Mouse (Mus musculus) limb, embryonic 12.5 days (tissue): ENCODE measurements around the gene Eppin. TPM values are rescaled to one million over a fixed set of nuclear protein-coding genes. Genes with fewer than 3 reads are reported as not detected.

Experiments
- ATAC-seq: fragments of 200-750 bp; cut with Nextera tagmentation; 2 replicates; pipeline ENCODE4 v1.8.0; 2017; ENCODE audit warnings: low read depth, moderate TSS enrichment; ENCODE audit not compliant: insufficient number of reproducible peaks, insufficient read depth, low FRiP score, low TSS enrichment
- H3K27ac ChIP-seq: fragments of 300-500 bp; sonication (generic); 2 replicates; pipeline ENCODE4 v1.5.1; 2016; ENCODE audit warnings: mild to moderate bottlenecking, moderate library complexity
- H3K27me3 ChIP-seq: fragments of 300-500 bp; sonication (generic); 2 replicates; pipeline ENCODE4 v1.6.1; 2016; ENCODE audit warnings: mild to moderate bottlenecking, moderate library complexity
- H3K36me3 ChIP-seq: fragments of 300-500 bp; sonication (generic); 2 replicates; pipeline ENCODE4 v1.6.1; 2016; ENCODE audit warnings: mild to moderate bottlenecking, moderate library complexity
- H3K4me1 ChIP-seq: fragments of 300-500 bp; sonication (generic); replicated peaks from 2 replicates; pipeline ENCODE4 v1.6.1; 2016
- H3K4me2 ChIP-seq: fragments of 300-500 bp; sonication (generic); 2 replicates; pipeline ENCODE4 v1.6.1; 2016; ENCODE audit warnings: mild to moderate bottlenecking, moderate library complexity
- H3K4me3 ChIP-seq: fragments of 300-500 bp; sonication (generic); replicated peaks from 2 replicates; pipeline ENCODE4 v1.5.1; 2016; ENCODE audit warnings: mild to moderate bottlenecking
- H3K9ac ChIP-seq: fragments of 300-500 bp; sonication (generic); replicated peaks from 2 replicates; pipeline ENCODE4 v1.6.1; 2016; ENCODE audit warnings: mild to moderate bottlenecking, moderate library complexity
- H3K9me3 ChIP-seq: fragments of 300-500 bp; sonication (generic); 2 replicates; pipeline ENCODE4 v1.6.1; 2016; ENCODE audit warnings: mild to moderate bottlenecking, moderate library complexity
- WGBS: fragments of 180-500 bp; shearing (Covaris S2); methylation state at CpG from one replicate; pipeline ENCODE4 v1.1.7; 2016; 5-methylcytosine and 5-hydroxymethylcytosine counted together
- polyA plus RNA-seq: library from polyadenylated mRNA; unstranded; fragments of >200 nt; fragmentation: Nextera tagmentation; extraction: Ambion mirVana; gene quantifications from 2 replicates; pipeline ENCODE4 v1.2.1, GENCODE M21; 2016

The Eppin gene
- polyA plus RNA-seq, 1 experiment from 2014 or later = not detected

DNA sequence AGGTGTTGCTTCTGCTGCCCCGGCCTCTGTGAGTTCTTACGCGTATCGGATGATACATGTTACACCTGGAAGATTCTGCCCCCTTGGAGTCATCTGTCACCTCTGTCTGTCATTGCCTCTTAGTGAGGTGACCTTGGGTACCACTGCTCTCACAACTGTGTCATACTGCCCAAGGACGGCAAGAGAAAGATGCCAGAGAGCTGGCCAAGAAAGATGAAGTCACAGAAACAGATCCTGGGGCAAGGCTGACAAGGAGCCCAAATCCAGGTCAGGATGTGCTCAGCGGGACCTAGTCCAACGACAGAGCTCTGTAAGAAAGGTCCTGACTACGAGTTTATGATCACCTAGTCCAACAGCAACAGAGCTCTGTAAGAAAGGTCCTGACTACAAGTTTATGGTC, 33.3 kb downstream of the Eppin start:
- Histone ChIP-seq H3K4me1 (peaks cover 23% of the 10 kb centered on the region), H3K27ac (no peak overlapping the region), H3K4me2 (no peak overlapping the region), H3K9ac (no peak overlapping the region), H3K9me3 (no peaks in the 10 kb centered on the region), H3K27me3 (peaks cover 15% of the 10 kb centered on the region; the same call in 1 of the 2 replicates), H3K36me3 (no peaks in the 10 kb centered on the region), H3K4me3 (no peak overlapping the region)
- WGBS = 89% methylated on average over 8 of the region's 8 CpGs
- ATAC-seq = no peak

- no peak overlapping the region for H3K4me2 ChIP-seq
- H3K27me3 ChIP-seq = 0 out of 2 replicates have a peak, but pooled peaks cover 15% of the 10 kb centered on the region
- H3K4me3 ChIP-seq = no peak overlapping the region
- peaks cover 19% of the 10 kb centered on the region for H3K4me1 ChIP-seq
- H3K27ac ChIP-seq = no peak overlapping the region
- no peaks in the 10 kb centered on the region for H3K36me3 ChIP-seq
- H3K9ac ChIP-seq = no peak overlapping the region
- 39% methylated on average over 16 of the region's 16 CpGs for WGBS
- H3K9me3 ChIP-seq = no peaks in the 10 kb centered on the region
- ATAC-seq = no peak
Observed at GRCm38 (mm10) chr2:164558991-164559645, 34.3 kb downstream of the Eppin start.

DNA sequence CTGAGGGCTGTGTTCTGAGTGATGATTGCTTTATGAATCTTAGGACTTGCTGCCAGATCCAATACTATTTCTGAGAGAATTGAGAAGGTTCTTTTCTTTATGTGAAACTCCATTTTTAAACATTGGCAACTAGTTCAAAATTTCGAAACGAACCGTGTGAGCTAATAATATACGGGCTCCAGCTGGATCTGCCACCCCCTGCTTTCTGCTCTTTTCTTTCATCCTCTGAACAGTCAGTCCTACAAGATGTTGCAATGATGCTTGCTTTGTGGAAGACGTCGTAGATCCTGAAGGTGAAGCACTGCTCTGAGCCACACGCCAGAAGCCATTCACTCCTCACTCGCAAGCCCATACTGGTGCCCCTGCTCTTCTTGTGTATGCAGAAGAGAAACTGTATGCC, 35.0 kb downstream of the Eppin start:
- WGBS = 87% methylated on average over 8 of the region's 8 CpGs
- Histone ChIP-seq H3K4me1 (peaks cover 14% of the 10 kb centered on the region), H3K9me3 (no peaks in the 10 kb centered on the region), H3K27ac (no peak overlapping the region), H3K36me3 (no peaks in the 10 kb centered on the region), H3K27me3 (0 out of 2 replicates have a peak, but pooled peaks cover 15% of the 10 kb centered on the region), H3K9ac (no peak overlapping the region), H3K4me2 (no peak overlapping the region), H3K4me3 (no peak overlapping the region)
- no peak for ATAC-seq

DNA sequence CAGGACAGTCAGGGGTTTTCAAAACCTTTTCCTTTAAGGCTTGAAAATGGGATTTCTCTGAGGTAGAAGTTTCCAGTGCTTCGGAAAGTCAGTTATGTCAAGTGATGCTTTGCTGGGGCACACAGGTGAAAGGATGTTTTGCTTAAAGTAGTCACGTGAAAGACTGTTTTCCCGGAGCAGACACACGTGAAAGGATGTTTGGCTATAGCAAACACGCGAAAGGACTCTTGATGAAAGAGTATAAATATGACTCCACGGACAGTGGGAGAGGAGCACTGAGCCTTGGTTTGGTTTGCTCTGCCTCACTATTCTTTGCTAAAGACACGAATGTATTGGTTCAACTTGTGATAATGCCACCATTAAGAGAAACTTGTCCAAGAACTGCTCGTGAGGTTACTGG, 41.9 kb downstream of the Eppin start:
- Histone ChIP-seq H3K9me3 (no peaks in the 10 kb centered on the region), H3K27ac (no peak overlapping the region), H3K4me2 (no peak overlapping the region), H3K36me3 (no peaks in the 10 kb centered on the region), H3K9ac (no peak overlapping the region), H3K4me1 (peaks cover 6% of the 10 kb centered on the region; the same call in 1 of the 2 replicates), H3K27me3 (peaks cover 12% of the 10 kb centered on the region), H3K4me3 (no peak overlapping the region)
- 90% methylated on average over 9 of the region's 9 CpGs for WGBS
- ATAC-seq = no peak

DNA sequence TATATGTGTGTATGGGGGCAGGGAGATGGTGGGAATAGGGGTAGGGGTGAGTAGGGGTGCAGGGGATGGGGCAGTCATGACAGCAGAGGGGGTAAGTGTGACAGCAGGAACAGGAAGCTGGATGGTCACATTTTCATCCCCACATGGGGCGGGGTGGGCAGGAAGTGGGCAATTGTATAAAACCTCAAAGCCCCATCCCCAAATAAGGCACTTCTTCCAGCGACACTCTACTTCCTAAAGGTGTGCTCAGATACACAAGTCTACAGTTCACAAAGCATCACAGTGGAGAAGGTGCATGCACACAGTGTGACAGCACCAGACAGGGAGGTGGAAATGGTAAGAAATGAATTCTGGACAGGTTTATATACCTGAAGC, 42.5 kb downstream of the Eppin start:
- Histone ChIP-seq H3K36me3 (no peaks in the 10 kb centered on the region), H3K4me3 (no peak overlapping the region), H3K9me3 (no peaks in the 10 kb centered on the region), H3K27ac (no peak overlapping the region), H3K4me2 (no peak overlapping the region), H3K4me1 (peaks cover 6% of the 10 kb centered on the region; the same call in 1 of the 2 replicates), H3K27me3 (peaks cover 12% of the 10 kb centered on the region), H3K9ac (no peak overlapping the region)
- no peak for ATAC-seq
- WGBS = 78% methylated on average over 2 of the region's 2 CpGs

- Histone ChIP-seq H3K27me3 (peaks cover 12% of the 10 kb centered on the region), H3K4me2 (peak overlapping the region; percentile 35), H3K4me1 (peaks cover 6% of the 10 kb centered on the region; the same call in 1 of the 2 replicates), H3K27ac (no peak overlapping the region), H3K4me3 (no peak overlapping the region), H3K9ac (0 out of 2 replicates have a peak overlapping the region, but pooled peaks have one; percentile 8), H3K9me3 (no peaks in the 10 kb centered on the region), H3K36me3 (no peaks in the 10 kb centered on the region)
- WGBS = 20% methylated on average over 10 of the region's 10 CpGs
- ATAC-seq = no peak
Observed at GRCm38 (mm10) chr2:164549963-164550894, 43.2 kb downstream of the Eppin start.

GRCm38 (mm10) chr2:164549338-164549737, 44.1 kb downstream of the Eppin start:
- Histone ChIP-seq H3K36me3 (no peaks in the 10 kb centered on the region), H3K9me3 (no peaks in the 10 kb centered on the region), H3K27me3 (peaks cover 12% of the 10 kb centered on the region), H3K9ac (no peak overlapping the region), H3K4me3 (no peak overlapping the region), H3K27ac (no peak overlapping the region), H3K4me2 (no peak overlapping the region), H3K4me1 (peaks cover 6% of the 10 kb centered on the region; the same call in 1 of the 2 replicates)
- 51% methylated on average over 4 of the region's 4 CpGs for WGBS
- no peak for ATAC-seq

GRCm38 (mm10) chr2:164544454-164545097, 48.8 kb downstream of the Eppin start:
- WGBS = 41% methylated on average over 5 of the region's 5 CpGs
- H3K27me3 ChIP-seq = no peaks in the 10 kb centered on the region
- H3K4me2 ChIP-seq = no peak overlapping the region
- H3K27ac ChIP-seq = no peak overlapping the region
- no peaks in the 10 kb centered on the region for H3K9me3 ChIP-seq
- ATAC-seq = no peak
- peaks cover 6% of the 10 kb centered on the region; the same call in 1 of the 2 replicates for H3K4me1 ChIP-seq
- H3K36me3 ChIP-seq = no peaks in the 10 kb centered on the region
- H3K4me3 ChIP-seq = no peak overlapping the region
- no peak overlapping the region for H3K9ac ChIP-seq

GRCm38 (mm10) chr2:164543745-164544144, 49.6 kb downstream of the Eppin start:
- ATAC-seq = no peak
- WGBS = 75% methylated on average over 2 of the region's 2 CpGs
- Histone ChIP-seq H3K4me3 (no peak overlapping the region), H3K4me1 (peaks cover 6% of the 10 kb centered on the region; the same call in 1 of the 2 replicates), H3K4me2 (no peak overlapping the region), H3K9ac (no peak overlapping the region), H3K9me3 (no peaks in the 10 kb centered on the region), H3K36me3 (no peaks in the 10 kb centered on the region), H3K27ac (no peak overlapping the region), H3K27me3 (no peaks in the 10 kb centered on the region)

GRCm38 (mm10) chr2:164542598-164542997, 50.8 kb downstream of the Eppin start:
- Histone ChIP-seq H3K9me3 (no peaks in the 10 kb centered on the region), H3K27ac (no peak overlapping the region), H3K9ac (no peak overlapping the region), H3K36me3 (no peaks in the 10 kb centered on the region), H3K4me3 (no peak overlapping the region), H3K4me1 (peaks cover 6% of the 10 kb centered on the region; the same call in 1 of the 2 replicates), H3K4me2 (no peak overlapping the region), H3K27me3 (no peaks in the 10 kb centered on the region)
- ATAC-seq = no peak
- 82% methylated on average over 7 of the region's 7 CpGs for WGBS

DNA sequence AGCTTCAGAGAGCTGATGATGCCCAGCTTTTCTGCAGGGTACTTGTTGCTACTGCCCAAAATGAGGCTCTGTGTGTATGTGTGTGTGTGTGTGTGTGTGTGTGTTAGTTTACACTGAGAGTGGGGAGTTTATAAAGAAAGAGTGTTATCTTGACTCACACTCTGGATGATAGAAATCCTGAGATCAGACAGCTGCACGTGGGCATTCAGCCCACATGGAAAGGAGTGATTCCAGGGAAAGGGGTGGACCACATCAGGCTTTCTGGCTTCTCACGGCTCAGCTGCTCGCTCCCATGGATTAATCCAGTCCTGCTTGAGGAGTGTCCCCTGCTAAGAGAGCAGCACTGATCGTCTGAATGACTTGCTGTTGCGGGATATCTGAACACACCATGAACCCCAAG, 51.3 kb downstream of the Eppin start:
- H3K9ac ChIP-seq = no peak overlapping the region
- H3K4me1 ChIP-seq = peaks cover 6% of the 10 kb centered on the region; the same call in 1 of the 2 replicates
- H3K4me2 ChIP-seq = no peak overlapping the region
- H3K9me3 ChIP-seq = no peaks in the 10 kb centered on the region
- H3K27ac ChIP-seq = no peak overlapping the region
- no peak overlapping the region for H3K4me3 ChIP-seq
- H3K36me3 ChIP-seq = no peaks in the 10 kb centered on the region
- H3K27me3 ChIP-seq = no peaks in the 10 kb centered on the region
- WGBS = 82% methylated on average over 5 of the region's 5 CpGs
- no peak for ATAC-seq
